Mouse (Mus musculus) bone marrow macrophage, adult 2 months (primary cell): Measurements from ENCODE around the gene Emc7. TPM values are rescaled to one million over a fixed set of nuclear protein-coding genes. Genes with fewer than 3 reads are reported as not detected.

Experiments used
- H3K27ac ChIP-seq: 2 replicates; pipeline ENCODE4 v1.5.1; 2012; ENCODE audit warnings: low read depth, low read length; ENCODE audit not compliant: insufficient read depth
- H3K4me1 ChIP-seq: 2 replicates; pipeline ENCODE4 v1.6.1; 2012; ENCODE audit warnings: low read length; ENCODE audit not compliant: control insufficient read depth, insufficient read depth
- H3K4me3 ChIP-seq: 2 replicates; pipeline ENCODE4 v1.5.1; 2012; ENCODE audit warnings: mild to moderate bottlenecking, low read length, moderate library complexity; ENCODE audit not compliant: insufficient read depth
- CTCF ChIP-seq: IDR thresholded peaks from 2 replicates; pipeline ENCODE4 v1.5.1; 2012; ENCODE audit warnings: low read depth, mild to moderate bottlenecking, low read length, moderate library complexity
- POLR2A ChIP-seq: IDR thresholded peaks from 2 replicates; pipeline ENCODE4 v1.6.1; 2012; ENCODE audit warnings: mild to moderate bottlenecking, low read depth, low read length, borderline replicate concordance
- polyA plus RNA-seq: library from polyadenylated mRNA; stranded (reverse); fragments of >200 nt; gene quantifications from 2 replicates; pipeline ENCODE4 v1.2.4, GENCODE M21; 2012; ENCODE audit not compliant: missing spikeins, insufficient read depth, insufficient read length

The Emc7 gene
- polyA plus RNA-seq, 1 experiment = 21.8 TPM

- TF ChIP-seq CTCF = no peak
- TF ChIP-seq POLR2A = no peak
- H3K4me1 ChIP-seq = peaks cover 15% of the 10 kb centered on the region
- H3K4me3 ChIP-seq = peak within 1 kb of the TSS; percentile 79
- peak within 1 kb of the TSS; percentile 77 for H3K27ac ChIP-seq
Measured at GRCm38 (mm10) chr2:112492856-112493538, 38.2 kb downstream of the Emc7 start, which contains the start of gene Aven. Aven (plus strand) TSS chr2:112492964.

DNA sequence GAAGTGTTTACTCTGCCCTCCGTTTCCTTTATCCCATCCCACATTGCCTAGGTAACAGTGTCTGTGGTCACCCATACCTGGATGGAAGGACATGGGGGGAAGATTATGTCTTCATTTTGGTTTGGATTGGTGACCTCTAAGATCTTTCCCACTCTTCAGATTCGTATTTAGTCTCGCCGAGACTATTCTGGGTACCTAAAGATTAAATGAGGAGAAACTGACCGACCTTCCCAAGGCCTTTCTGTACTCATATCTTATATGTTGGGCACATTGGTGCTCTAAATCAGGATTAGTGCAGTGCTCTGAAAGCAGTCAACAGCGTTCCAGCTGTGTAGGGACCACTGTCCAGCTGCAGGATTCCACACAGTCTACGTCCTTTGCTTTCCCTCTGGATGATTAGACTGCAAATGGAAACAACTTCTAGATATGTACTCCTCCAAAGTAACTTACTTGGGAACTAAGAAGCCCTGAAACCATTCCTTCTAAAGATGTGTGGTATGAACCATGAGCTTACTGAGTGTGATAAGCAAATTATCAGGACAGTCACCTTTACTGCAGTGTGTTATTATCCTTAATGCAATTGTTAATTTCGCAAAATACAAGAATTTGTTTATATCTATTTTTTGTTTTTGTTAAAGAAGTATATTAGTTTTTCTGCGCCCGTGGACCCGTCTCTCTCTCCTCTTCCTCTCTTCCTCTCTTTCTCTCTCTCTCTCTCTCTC is 38.9 kb downstream of the Emc7 start:
- peak overlapping the region; percentile 79 for H3K4me3 ChIP-seq
- no peak for TF ChIP-seq POLR2A
- TF ChIP-seq CTCF = no peak
- H3K27ac ChIP-seq = peak overlapping the region; percentile 40; the same call in 1 of the 2 replicates
- H3K4me1 ChIP-seq = peaks cover 15% of the 10 kb centered on the region

GRCm38 (mm10) chr2:112497851-112498250 is 43.1 kb downstream of the Emc7 start:
- no peak for TF ChIP-seq CTCF
- Histone ChIP-seq H3K27ac (no peak overlapping the region), H3K4me3 (no peak overlapping the region), H3K4me1 (no peaks in the 10 kb centered on the region)

DNA sequence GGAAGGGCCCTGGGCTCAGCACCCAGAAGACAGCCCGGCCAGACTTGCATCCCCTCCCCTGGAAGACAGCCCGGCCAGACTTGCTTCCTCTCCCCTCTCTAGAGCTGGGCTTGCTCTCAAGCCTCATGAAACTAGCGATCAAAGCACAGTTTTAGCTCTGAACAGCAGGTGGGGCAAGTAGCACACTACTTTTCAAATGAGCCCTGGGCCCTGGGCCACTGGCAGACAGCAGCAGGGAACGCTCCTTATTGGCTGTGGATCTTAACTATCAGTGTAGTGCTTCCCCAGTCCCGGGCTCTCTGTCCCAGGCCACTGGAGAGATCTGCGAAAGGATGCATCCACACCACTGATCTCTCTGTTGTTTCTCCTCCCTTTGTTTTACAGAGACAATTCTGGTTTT is 46.4 kb downstream of the Emc7 start:
- Histone ChIP-seq H3K4me3 (no peak overlapping the region), H3K4me1 (no peaks in the 10 kb centered on the region), H3K27ac (no peak overlapping the region)
- TF ChIP-seq POLR2A (no peak), CTCF (peak; percentile 23; the same call in 1 of the 2 replicates)

DNA sequence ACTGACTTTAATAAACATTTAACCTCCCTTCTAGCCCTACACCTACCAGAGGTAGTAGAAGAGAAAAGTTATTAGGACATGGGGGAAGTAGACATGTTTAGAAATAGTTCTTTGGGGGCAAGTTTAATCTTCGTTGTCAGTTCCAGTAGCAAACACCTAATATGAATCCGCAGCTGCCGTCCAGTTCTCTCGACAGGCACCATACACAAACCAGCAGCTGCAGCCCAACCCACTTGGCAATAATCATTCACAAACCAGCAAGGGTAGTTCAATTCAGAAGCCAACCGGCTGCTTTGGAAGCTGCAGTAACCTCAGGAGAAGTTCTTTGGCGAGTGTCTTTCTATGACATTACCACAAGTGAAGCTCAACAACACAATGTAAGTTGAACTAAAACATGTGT is 49.2 kb downstream of the Emc7 start:
- H3K4me1 ChIP-seq = no peaks in the 10 kb centered on the region
- no peak overlapping the region for H3K4me3 ChIP-seq
- H3K27ac ChIP-seq = no peak overlapping the region
- TF ChIP-seq CTCF (no peak), POLR2A (no peak)

DNA sequence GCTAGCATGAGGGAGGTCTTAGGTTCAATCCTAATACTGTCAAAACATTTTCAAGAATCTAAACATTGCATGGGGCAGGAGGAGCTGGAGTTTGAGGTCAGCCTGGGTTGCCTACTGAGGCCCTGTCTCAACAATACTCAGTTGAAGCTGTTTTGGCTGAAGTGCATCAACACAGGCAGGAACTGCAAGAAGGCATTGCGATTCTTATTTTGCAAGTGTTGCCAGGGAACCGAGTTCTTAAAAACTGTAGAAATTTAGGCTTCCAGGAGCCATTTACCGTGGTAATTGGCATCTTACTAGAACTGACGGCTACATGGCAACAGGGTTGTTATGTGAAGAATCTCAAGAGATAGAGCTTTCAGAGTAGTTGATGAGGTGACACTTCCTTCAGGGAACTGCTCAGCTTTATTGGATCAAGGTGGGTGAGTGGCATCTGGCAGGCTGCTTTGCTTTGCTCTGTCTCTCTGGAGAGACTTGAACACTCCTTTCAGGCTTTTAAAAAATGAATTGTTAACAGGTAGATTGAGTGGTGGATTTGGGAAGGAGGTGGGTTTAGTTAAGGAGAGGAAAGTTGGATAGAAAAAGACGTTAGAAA is 52.1 kb downstream of the Emc7 start:
- H3K27ac ChIP-seq = no peak overlapping the region
- no peak overlapping the region for H3K4me3 ChIP-seq
- no peaks in the 10 kb centered on the region for H3K4me1 ChIP-seq
- TF ChIP-seq POLR2A (no peak), CTCF (no peak)

- Histone ChIP-seq H3K4me3 (no peak overlapping the region), H3K27ac (no peak overlapping the region), H3K4me1 (no peaks in the 10 kb centered on the region)
- TF ChIP-seq POLR2A = no peak
- TF ChIP-seq CTCF = no peak
Measured at GRCm38 (mm10) chr2:112507444-112507843, 52.6 kb downstream of the Emc7 start.

GRCm38 (mm10) chr2:112510140-112510539 is 55.3 kb downstream of the Emc7 start:
- H3K4me3 ChIP-seq = no peak overlapping the region
- no peak overlapping the region for H3K27ac ChIP-seq
- TF ChIP-seq POLR2A (no peak), CTCF (no peak)
- H3K4me1 ChIP-seq = no peaks in the 10 kb centered on the region

- no peak for TF ChIP-seq CTCF
Measured at GRCm38 (mm10) chr2:112513036-112513435, 58.2 kb downstream of the Emc7 start.

GRCm38 (mm10) chr2:112516728-112517127 is 61.9 kb downstream of the Emc7 start:
- Histone ChIP-seq H3K4me3 (no peak overlapping the region), H3K4me1 (no peaks in the 10 kb centered on the region), H3K27ac (no peak overlapping the region)
- no peak for TF ChIP-seq POLR2A
- no peak for TF ChIP-seq CTCF

More at GRCm38 (mm10) chr2:112513036-112513435, 58.2 kb downstream of the Emc7 start:
- H3K4me3 ChIP-seq = no peak overlapping the region
- no peaks in the 10 kb centered on the region for H3K4me1 ChIP-seq
- H3K27ac ChIP-seq = no peak overlapping the region
